Mouse (Mus musculus): ENCODE results near the gene Nptn. TPM values are rescaled to one million over a fixed set of nuclear protein-coding genes. Genes with fewer than 3 reads are reported as not detected.

Gene Nptn
- polyA plus RNA-seq, 1 experiment from 2014 or later: 119 TPM

GRCm38 (mm10) chr9:58669071-58669470, 87.0 kb downstream of the Nptn start:
- no peak overlapping the region for H3K4me3 ChIP-seq
- peak overlapping the region; percentile 75 for H3K27ac ChIP-seq (replicated peaks)
- ATAC-seq (ENCODE audit: extremely low read depth, insufficient number of reproducible peaks, low FRiP score, low TSS enrichment): no peak
- no peaks in the 10 kb centered on the region for H3K27me3 ChIP-seq (replicated peaks)
- H3K9ac ChIP-seq: no peak overlapping the region
- H3K9me3 ChIP-seq: no peaks in the 10 kb centered on the region
- peaks cover 41% of the 10 kb centered on the region for H3K4me1 ChIP-seq
- H3K36me3 ChIP-seq: peaks cover 30% of the 10 kb centered on the region
- 54% methylated on average over 3 of the region's 3 CpGs for WGBS
- no peak overlapping the region for H3K4me2 ChIP-seq

- no peaks in the 10 kb centered on the region for H3K9me3 ChIP-seq
- no peak overlapping the region for H3K4me2 ChIP-seq
- no peaks in the 10 kb centered on the region for H3K27me3 ChIP-seq (replicated peaks)
- H3K9ac ChIP-seq: no peak overlapping the region
- peaks cover 47% of the 10 kb centered on the region for H3K4me1 ChIP-seq
- WGBS: 78% methylated on average over 6 of the region's 6 CpGs
- H3K27ac ChIP-seq (replicated peaks): no peak overlapping the region
- no peak for ATAC-seq (ENCODE audit: extremely low read depth, insufficient number of reproducible peaks, low FRiP score, low TSS enrichment)
- no peak overlapping the region for H3K4me3 ChIP-seq
- H3K36me3 ChIP-seq: peaks cover 23% of the 10 kb centered on the region
Measured at GRCm38 (mm10) chr9:58669819-58670218, 87.8 kb downstream of the Nptn start.

- ATAC-seq (ENCODE audit: extremely low read depth, insufficient number of reproducible peaks, low FRiP score, low TSS enrichment): no peak
- H3K4me2 ChIP-seq: no peak overlapping the region; the same call in 1 of the 2 replicates
- no peaks in the 10 kb centered on the region for H3K27me3 ChIP-seq (replicated peaks)
- H3K9ac ChIP-seq: no peak overlapping the region
- H3K4me3 ChIP-seq: no peak overlapping the region
- H3K36me3 ChIP-seq: no peaks in the 10 kb centered on the region
- H3K9me3 ChIP-seq: no peaks in the 10 kb centered on the region
- peaks cover 58% of the 10 kb centered on the region for H3K4me1 ChIP-seq
- H3K27ac ChIP-seq (replicated peaks): peak overlapping the region; percentile 34
- 18% methylated on average over 4 of the region's 4 CpGs for WGBS
Measured at GRCm38 (mm10) chr9:58672474-58672873, 90.4 kb downstream of the Nptn start.

- H3K4me2 ChIP-seq: no peak overlapping the region
- ATAC-seq (ENCODE audit: extremely low read depth, insufficient number of reproducible peaks, low FRiP score, low TSS enrichment): no peak
- no peaks in the 10 kb centered on the region for H3K36me3 ChIP-seq
- H3K27ac ChIP-seq (replicated peaks): no peak overlapping the region
- no peaks in the 10 kb centered on the region for H3K27me3 ChIP-seq (replicated peaks)
- no peak overlapping the region; the same call in 1 of the 2 replicates for H3K9ac ChIP-seq
- WGBS: 72% methylated on average over 11 of the region's 11 CpGs
- H3K4me1 ChIP-seq: peaks cover 40% of the 10 kb centered on the region
- H3K4me3 ChIP-seq: no peak overlapping the region
- H3K9me3 ChIP-seq: no peaks in the 10 kb centered on the region
Measured at GRCm38 (mm10) chr9:58674736-58675135, 92.7 kb downstream of the Nptn start.

- Histone ChIP-seq H3K36me3 (no peaks in the 10 kb centered on the region), H3K4me3 (no peak overlapping the region), H3K27ac (replicated peaks) (peak overlapping the region; percentile 42), H3K4me1 (peaks cover 40% of the 10 kb centered on the region), H3K4me2 (no peak overlapping the region), H3K9me3 (no peaks in the 10 kb centered on the region), H3K27me3 (replicated peaks) (no peaks in the 10 kb centered on the region), H3K9ac (no peak overlapping the region)
- WGBS: 39% methylated on average over 6 of the region's 6 CpGs
- ATAC-seq (ENCODE audit: extremely low read depth, insufficient number of reproducible peaks, low FRiP score, low TSS enrichment): no peak
Measured at GRCm38 (mm10) chr9:58675371-58675770, 93.3 kb downstream of the Nptn start.

- Histone ChIP-seq H3K4me2 (no peak overlapping the region), H3K4me1 (no peaks in the 10 kb centered on the region), H3K36me3 (no peaks in the 10 kb centered on the region), H3K9me3 (no peaks in the 10 kb centered on the region), H3K9ac (no peak overlapping the region), H3K4me3 (no peak overlapping the region), H3K27me3 (replicated peaks) (no peaks in the 10 kb centered on the region), H3K27ac (replicated peaks) (no peak overlapping the region)
- no peak for ATAC-seq (ENCODE audit: extremely low read depth, insufficient number of reproducible peaks, low FRiP score, low TSS enrichment)
- 55% methylated on average over 2 of the region's 2 CpGs for WGBS
Measured at GRCm38 (mm10) chr9:58681411-58681810, 99.4 kb downstream of the Nptn start.

GRCm38 (mm10) chr9:58682106-58682505, 100.1 kb downstream of the Nptn start:
- Histone ChIP-seq H3K27me3 (replicated peaks) (no peaks in the 10 kb centered on the region), H3K27ac (replicated peaks) (no peak overlapping the region), H3K9me3 (no peaks in the 10 kb centered on the region), H3K9ac (no peak overlapping the region), H3K4me3 (no peak overlapping the region), H3K4me2 (no peak overlapping the region), H3K36me3 (no peaks in the 10 kb centered on the region), H3K4me1 (no peaks in the 10 kb centered on the region)
- ATAC-seq (ENCODE audit: extremely low read depth, insufficient number of reproducible peaks, low FRiP score, low TSS enrichment): no peak
- WGBS: 65% methylated on average over 6 of the region's 6 CpGs

GRCm38 (mm10) chr9:58683372-58683771, 101.3 kb downstream of the Nptn start:
- Histone ChIP-seq H3K4me1 (no peaks in the 10 kb centered on the region), H3K9me3 (no peaks in the 10 kb centered on the region), H3K4me3 (no peak overlapping the region), H3K4me2 (no peak overlapping the region), H3K27me3 (replicated peaks) (no peaks in the 10 kb centered on the region), H3K36me3 (no peaks in the 10 kb centered on the region), H3K9ac (no peak overlapping the region), H3K27ac (replicated peaks) (no peak overlapping the region)
- WGBS: 70% methylated on average over 6 of the region's 6 CpGs
- ATAC-seq (ENCODE audit: extremely low read depth, insufficient number of reproducible peaks, low FRiP score, low TSS enrichment): no peak

- WGBS: 68% methylated on average over 10 of the region's 10 CpGs
- H3K27me3 ChIP-seq (replicated peaks): no peaks in the 10 kb centered on the region
- no peaks in the 10 kb centered on the region for H3K4me1 ChIP-seq
- H3K9ac ChIP-seq: no peak overlapping the region
- H3K36me3 ChIP-seq: no peaks in the 10 kb centered on the region
- no peak overlapping the region for H3K27ac ChIP-seq (replicated peaks)
- H3K9me3 ChIP-seq: no peaks in the 10 kb centered on the region
- ATAC-seq (ENCODE audit: extremely low read depth, insufficient number of reproducible peaks, low FRiP score, low TSS enrichment): no peak
- H3K4me3 ChIP-seq: no peak overlapping the region
- no peak overlapping the region for H3K4me2 ChIP-seq
Measured at GRCm38 (mm10) chr9:58685290-58685689, 103.2 kb downstream of the Nptn start.

GRCm38 (mm10) chr9:58688076-58688475, 106.0 kb downstream of the Nptn start:
- Histone ChIP-seq H3K9me3 (no peaks in the 10 kb centered on the region), H3K4me3 (no peak overlapping the region), H3K4me2 (no peak overlapping the region), H3K4me1 (peaks cover 9% of the 10 kb centered on the region), H3K27me3 (replicated peaks) (no peaks in the 10 kb centered on the region), H3K36me3 (no peaks in the 10 kb centered on the region), H3K9ac (no peak overlapping the region), H3K27ac (replicated peaks) (no peak overlapping the region)
- no peak for ATAC-seq (ENCODE audit: extremely low read depth, insufficient number of reproducible peaks, low FRiP score, low TSS enrichment)
- 85% methylated on average over 4 of the region's 4 CpGs for WGBS

- ATAC-seq (ENCODE audit: extremely low read depth, insufficient number of reproducible peaks, low FRiP score, low TSS enrichment): no peak
- WGBS: 79% methylated on average over 4 of the region's 4 CpGs
Measured at GRCm38 (mm10) chr9:58690701-58691100, 108.7 kb downstream of the Nptn start.

GRCm38 (mm10) chr9:58691471-58691870, 109.4 kb downstream of the Nptn start:
- Histone ChIP-seq H3K36me3 (no peaks in the 10 kb centered on the region), H3K27ac (replicated peaks) (no peak overlapping the region), H3K27me3 (replicated peaks) (no peaks in the 10 kb centered on the region), H3K9me3 (peaks cover 10% of the 10 kb centered on the region; the same call in 1 of the 2 replicates), H3K4me2 (no peak overlapping the region), H3K9ac (no peak overlapping the region), H3K4me1 (peaks cover 11% of the 10 kb centered on the region), H3K4me3 (no peak overlapping the region)
- WGBS: 58% methylated on average over 7 of the region's 7 CpGs
- ATAC-seq (ENCODE audit: extremely low read depth, insufficient number of reproducible peaks, low FRiP score, low TSS enrichment): no peak

More at GRCm38 (mm10) chr9:58690701-58691100, 108.7 kb downstream of the Nptn start:
- Histone ChIP-seq H3K27ac (replicated peaks) (no peak overlapping the region), H3K4me2 (no peak overlapping the region), H3K9me3 (peaks cover 10% of the 10 kb centered on the region; the same call in 1 of the 2 replicates), H3K27me3 (replicated peaks) (no peaks in the 10 kb centered on the region), H3K4me3 (no peak overlapping the region), H3K4me1 (peaks cover 11% of the 10 kb centered on the region), H3K36me3 (no peaks in the 10 kb centered on the region), H3K9ac (no peak overlapping the region)

All from heart, embryonic 13.5 days (tissue).